Comparison of ENCODE assay signal across 29 mouse cellular contexts in genomic region chr8:65085680-65086079, GRCm38 (mm10). TPM values are rescaled to one million over a fixed set of nuclear protein-coding genes. Genes with fewer than 3 reads are reported as not detected.
A peak's percentile ranks its signal among the peaks of the same experiment; 100 is the strongest.
DNase-seq lines count a peak whose midpoint lies in the region; ATAC-seq and TF ChIP-seq lines count a peak whose summit lies in the region.
"Had no signal": no experiment of that assay in that cellular context is flagged by ENCODE, and none has a peak within 500 bp of the region (broad histone marks: within the 10 kb centered on the region; RNA-seq: fewer than 3 reads in every experiment).

No protein-coding gene starts in this region.

- H3K27me3 ChIP-seq in intestine, postnatal 0 days (replicated peaks; ENCODE audit: control insufficient read depth, insufficient read depth, low read length) = no peaks in the 10 kb centered on the region
- no peaks in the 10 kb centered on the region for H3K27me3 ChIP-seq in intestine, embryonic 15.5 days (replicated peaks)
- H3K27me3 ChIP-seq in lung, postnatal 0 days (replicated peaks; ENCODE audit: insufficient read depth, low read length) = no peaks in the 10 kb centered on the region
- no peaks in the 10 kb centered on the region for H3K27me3 ChIP-seq in MEL (ENCODE audit: control insufficient read depth in 1 of 2, insufficient read depth in 2 of 2, low read length in 2 of 2)
- H3K27me3 ChIP-seq: forebrain, embryonic 12.5 days; heart, embryonic 15.5 days had no signal

- TF ChIP-seq EP300 in lung, postnatal 0 days (IDR thresholded peaks at IDR 0.05) = no peak
- TF ChIP-seq EP300 in MEL (IDR thresholded peaks at IDR 0.05; ENCODE audit: low read depth in 1 of 2, low read length in 2 of 2) = no peak

- WGBS in intestine, postnatal 0 days = 72% methylated on average over 2 of the region's 2 CpGs
- 78% methylated on average over 2 of the region's 2 CpGs for WGBS in intestine, embryonic 15.5 days
- WGBS in lung, postnatal 0 days = 76% methylated on average over 2 of the region's 2 CpGs

- TF ChIP-seq RAD21 in MEL (IDR thresholded peaks at IDR 0.05; ENCODE audit: low read depth, low read length) = no peak

- no peaks in the 10 kb centered on the region for H3K4me1 ChIP-seq in intestine, postnatal 0 days (replicated peaks; ENCODE audit: control insufficient read depth, insufficient read depth, low read length)
- H3K4me1 ChIP-seq in intestine, embryonic 15.5 days (replicated peaks) = no peaks in the 10 kb centered on the region
- no peaks in the 10 kb centered on the region for H3K4me1 ChIP-seq in lung, postnatal 0 days (ENCODE audit: insufficient read depth, low read depth, low read length)
- H3K4me1 ChIP-seq in MEL (ENCODE audit: control insufficient read depth in 1 of 2, insufficient read depth in 2 of 2, low read length in 2 of 2) = no peaks in the 10 kb centered on the region
- H3K4me1 ChIP-seq: forebrain, embryonic 12.5 days had no signal

- H3K36me3 ChIP-seq in intestine, postnatal 0 days (ENCODE audit: control insufficient read depth, insufficient read depth) = no peaks in the 10 kb centered on the region
- no peaks in the 10 kb centered on the region for H3K36me3 ChIP-seq in intestine, embryonic 15.5 days
- H3K36me3 ChIP-seq in lung, postnatal 0 days (ENCODE audit: insufficient read depth, low read length) = no peaks in the 10 kb centered on the region
- no peaks in the 10 kb centered on the region for H3K36me3 ChIP-seq in MEL (ENCODE audit: control insufficient read depth in 1 of 2, insufficient read depth in 2 of 2, low read length in 2 of 2)
- H3K36me3 ChIP-seq: forebrain, embryonic 12.5 days; heart, embryonic 15.5 days had no signal

- H3K9ac ChIP-seq in intestine, postnatal 0 days (ENCODE audit: low read depth, low read length) = no peak overlapping the region
- no peak overlapping the region for H3K9ac ChIP-seq in intestine, embryonic 15.5 days
- no peak overlapping the region for H3K9ac ChIP-seq in lung, postnatal 0 days (replicated peaks; ENCODE audit: low read depth)
- no peak overlapping the region for H3K9ac ChIP-seq in MEL (ENCODE audit: control insufficient read depth, low read depth, low read length, poor library complexity, severe bottlenecking)
- H3K9ac ChIP-seq: forebrain, embryonic 12.5 days; heart, embryonic 15.5 days; lung, embryonic 14.5 days had no signal

- H3K27ac ChIP-seq in intestine, postnatal 0 days (ENCODE audit: low read depth, low read length) = no peak overlapping the region
- no peak overlapping the region for H3K27ac ChIP-seq in intestine, embryonic 15.5 days
- no peak overlapping the region for H3K27ac ChIP-seq in lung, postnatal 0 days (ENCODE audit: low read length)
- H3K27ac ChIP-seq in MEL (ENCODE audit: control insufficient read depth, low read depth, low read length) = no peak overlapping the region
- H3K27ac ChIP-seq: forebrain, embryonic 12.5 days; heart, adult 2 months; heart, embryonic 15.5 days; macrophage had no signal

- H3K79me2 ChIP-seq in MEL (ENCODE audit: control insufficient read depth, insufficient read depth, low read length, poor library complexity) = no peaks in the 10 kb centered on the region

- DNase-seq in lung, postnatal 0 days (ENCODE audit: low spot score) = no peak
- DNase-seq in lung, postnatal 36 days = no peak
- peak; percentile 2 for DNase-seq in MEL (ENCODE audit: low read depth, low spot score)
- DNase-seq in retina, postnatal 1 day = no peak
- no peak for DNase-seq in left cerebral cortex, adult 11 months (ENCODE audit: low spot score)
- DNase-seq: adrenal gland, postnatal 10 days; cerebellum, adult 11-12 months; gastrocnemius, postnatal 10 days; heart, adult 2 months; heart, postnatal 4 days; kidney, adult 8-10 months; kidney, postnatal 36 days; lung, embryonic 14.5 days; right cerebral cortex, postnatal 4 days had no signal

- no peak for ATAC-seq in intestine, postnatal 0 days
- ATAC-seq in intestine, embryonic 15.5 days = no peak
- ATAC-seq in lung, postnatal 0 days = no peak
- ATAC-seq: hindbrain, embryonic 16.5 days had no signal

- TF ChIP-seq CTCF in intestine, postnatal 0 days (IDR thresholded peaks at IDR 0.05; ENCODE audit: low read depth) = peak; percentile 40
- TF ChIP-seq CTCF in lung, postnatal 0 days (IDR thresholded peaks at IDR 0.05) = peak; percentile 24; the same call in 1 of the 2 replicates
- TF ChIP-seq CTCF in MEL (IDR thresholded peaks at IDR 0.05 in 2 of 3, conservative IDR thresholded peaks at IDR 0.05 in 1 of 3; ENCODE audit: control insufficient read depth in 1 of 3, insufficient read depth in 1 of 3, low read depth in 2 of 3, low read length in 3 of 3, poor library complexity in 1 of 3, severe bottlenecking in 1 of 3) = no peak; a peak in 1 of 6 replicates

- no peaks in the 10 kb centered on the region for H3K9me3 ChIP-seq in intestine, postnatal 0 days (ENCODE audit: control insufficient read depth)
- H3K9me3 ChIP-seq in intestine, embryonic 15.5 days = no peaks in the 10 kb centered on the region
- no peaks in the 10 kb centered on the region for H3K9me3 ChIP-seq in lung, postnatal 0 days (ENCODE audit: low read length)
- no peaks in the 10 kb centered on the region for H3K9me3 ChIP-seq in MEL (replicated peaks; ENCODE audit: insufficient read depth, low read length)
- H3K9me3 ChIP-seq: forebrain, embryonic 12.5 days; heart, embryonic 15.5 days had no signal

- H3K4me2 ChIP-seq in intestine, postnatal 0 days (replicated peaks; ENCODE audit: low read depth) = no peak overlapping the region
- no peak overlapping the region for H3K4me2 ChIP-seq in intestine, embryonic 15.5 days (replicated peaks)
- H3K4me2 ChIP-seq in lung, postnatal 0 days (replicated peaks; ENCODE audit: low read depth, low read length) = no peak overlapping the region
- H3K4me2 ChIP-seq: forebrain, embryonic 12.5 days; heart, embryonic 15.5 days; lung, embryonic 14.5 days; midbrain, embryonic 11.5 days had no signal

- no peak overlapping the region for H3K4me3 ChIP-seq in intestine, postnatal 0 days (ENCODE audit: low read depth, low read length)
- H3K4me3 ChIP-seq in intestine, embryonic 15.5 days (replicated peaks) = no peak overlapping the region
- H3K4me3 ChIP-seq in lung, postnatal 0 days (ENCODE audit: low read depth, low read length) = no peak overlapping the region
- H3K4me3 ChIP-seq in MEL (ENCODE audit: control insufficient read depth in 1 of 2, insufficient read depth in 1 of 2, low read depth in 2 of 2, low read length in 2 of 2) = no peak overlapping the region
- H3K4me3 ChIP-seq: forebrain, embryonic 12.5 days; heart, adult 2 months; heart, embryonic 15.5 days had no signal

- TF ChIP-seq POLR2A in MEL (IDR thresholded peaks at IDR 0.05; ENCODE audit: control insufficient read depth in 1 of 2, insufficient read depth in 1 of 2, low read depth in 1 of 2, low read length in 2 of 2, poor library complexity in 1 of 2) = no peak

TF ChIP-seq in MEL, 35 proteins besides CTCF, POLR2A, EP300 and RAD21:
- no peak for TF ChIP-seq ZMIZ1 (IDR thresholded peaks at IDR 0.05; ENCODE audit: low read depth, low read length)
- no peak for TF ChIP-seq ZC3H11A (IDR thresholded peaks at IDR 0.05; ENCODE audit: low read depth, low read length)
- TF ChIP-seq MEF2A (IDR thresholded peaks at IDR 0.05; ENCODE audit: extremely low read depth, insufficient replicate concordance, low read depth, low read length, poor library complexity, severe bottlenecking) = no peak
- no peak for TF ChIP-seq KAT2A (conservative IDR thresholded peaks at IDR 0.05; ENCODE audit: low read depth, low read length)
- TF ChIP-seq MYC (IDR thresholded peaks at IDR 0.05; ENCODE audit: low read depth, low read length) = no peak
- no peak for TF ChIP-seq CHD2 (IDR thresholded peaks at IDR 0.05; ENCODE audit: low read length)
- no peak for TF ChIP-seq TCF12 (IDR thresholded peaks at IDR 0.05; ENCODE audit: low read depth, low read length)
- no peak for TF ChIP-seq USF1 (IDR thresholded peaks at IDR 0.05; ENCODE audit: low read depth, low read length)
- TF ChIP-seq MAZ (IDR thresholded peaks at IDR 0.05; ENCODE audit: low read depth, low read length) = no peak
- TF ChIP-seq UBTF (IDR thresholded peaks at IDR 0.05; ENCODE audit: borderline replicate concordance, insufficient read depth, low read depth, low read length) = no peak
- TF ChIP-seq RCOR1 (IDR thresholded peaks at IDR 0.05; ENCODE audit: low read depth, low read length) = no peak
- TF ChIP-seq SIN3A (IDR thresholded peaks at IDR 0.05; ENCODE audit: low read length) = no peak
- TF ChIP-seq ZKSCAN1 (IDR thresholded peaks at IDR 0.05; ENCODE audit: low read depth, low read length) = no peak
- TF ChIP-seq BHLHE40 (IDR thresholded peaks at IDR 0.05; ENCODE audit: borderline replicate concordance, low read depth, low read length) = no peak
- no peak for TF ChIP-seq SMC3 (IDR thresholded peaks at IDR 0.05; ENCODE audit: low read depth, low read length)

RNA-seq across cellular contexts. Expression of gene Gm10663, which starts 10.8 kb away (rescaled TPM):
- not detected in 2 replicates for polyA plus RNA-seq in intestine, postnatal 0 days (2015; fragmentation: Nextera tagmentation; extraction: Ambion mirVana)
- polyA plus RNA-seq in intestine, embryonic 15.5 days (2015; fragmentation: Nextera tagmentation; extraction: Ambion mirVana) = not detected in 2 replicates
- not detected in 2 replicates for polyA plus RNA-seq in lung, postnatal 0 days (2015; fragmentation: Nextera tagmentation; extraction: Ambion mirVana)
- not detected in 2 replicates for total RNA-seq in MEL (2012; rRNA removed)
- polyA plus RNA-seq in MEL (2012; ENCODE audit: insufficient read depth in 1 of 2, insufficient read length in 2 of 2, low read depth in 1 of 2, low replicate concordance in 2 of 2, missing spikeins in 1 of 2) = not detected
- total RNA-seq: adrenal gland, postnatal 10 days; gastrocnemius, postnatal 10 days; heart, adult 2 months; heart, postnatal 4 days; layer of hippocampus, postnatal 25 days; left cerebral cortex, postnatal 25 days; monocyte, adult 5-6 weeks had no signal
- polyA plus RNA-seq: embryonic facial prominence, embryonic 11.5 days; forebrain, embryonic 12.5 days; heart, adult 2 months; heart, embryonic 15.5 days; hindbrain, embryonic 16.5 days; limb, embryonic 14.5 days; lung, embryonic 14.5 days; macrophage; midbrain, embryonic 11.5 days; neural tube, embryonic 11.5 days; stomach, embryonic 16.5 days; thymus, postnatal 0 days had no signal

RNA-seq across cellular contexts. Expression of gene BC030870, which starts 43.7 kb away (rescaled TPM):
- polyA plus RNA-seq in intestine, postnatal 0 days (2015; fragmentation: Nextera tagmentation; extraction: Ambion mirVana) = 39.0 and 41.7 TPM in 2 replicates
- polyA plus RNA-seq in intestine, embryonic 15.5 days (2015; fragmentation: Nextera tagmentation; extraction: Ambion mirVana) = 31.9 and 32.3 TPM in 2 replicates
- 4.3 and 5.8 TPM in 2 replicates for polyA plus RNA-seq in lung, postnatal 0 days (2015; fragmentation: Nextera tagmentation; extraction: Ambion mirVana)
- not detected in 2 replicates for total RNA-seq in MEL (2012; rRNA removed)
- polyA plus RNA-seq in MEL (2012; ENCODE audit: insufficient read depth in 1 of 2, insufficient read length in 2 of 2, low read depth in 1 of 2, low replicate concordance in 2 of 2, missing spikeins in 1 of 2) = not detected
- total RNA-seq: adrenal gland, postnatal 10 days; gastrocnemius, postnatal 10 days; heart, adult 2 months; heart, postnatal 4 days; layer of hippocampus, postnatal 25 days; left cerebral cortex, postnatal 25 days; monocyte, adult 5-6 weeks had no signal
- polyA plus RNA-seq: embryonic facial prominence, embryonic 11.5 days; forebrain, embryonic 12.5 days; heart, adult 2 months; heart, embryonic 15.5 days; hindbrain, embryonic 16.5 days; macrophage; midbrain, embryonic 11.5 days; neural tube, embryonic 11.5 days; thymus, postnatal 0 days had no signal

RNA-seq across cellular contexts. Expression of gene Apela, which starts 48.5 kb away (rescaled TPM):
- 0.72 and 1.1 TPM in 2 replicates for polyA plus RNA-seq in intestine, postnatal 0 days (2015; fragmentation: Nextera tagmentation; extraction: Ambion mirVana)
- polyA plus RNA-seq in intestine, embryonic 15.5 days (2015; fragmentation: Nextera tagmentation; extraction: Ambion mirVana) = 3.6 and 6.9 TPM in 2 replicates
- 0.58 and 0.77 TPM in 2 replicates for polyA plus RNA-seq in lung, postnatal 0 days (2015; fragmentation: Nextera tagmentation; extraction: Ambion mirVana)
- total RNA-seq in MEL (2012; rRNA removed) = not detected in 2 replicates
- not detected for polyA plus RNA-seq in MEL (2012; ENCODE audit: insufficient read depth in 1 of 2, insufficient read length in 2 of 2, low read depth in 1 of 2, low replicate concordance in 2 of 2, missing spikeins in 1 of 2)
- total RNA-seq: adrenal gland, postnatal 10 days; gastrocnemius, postnatal 10 days; heart, adult 2 months; left cerebral cortex, postnatal 25 days; monocyte, adult 5-6 weeks had no signal
- polyA plus RNA-seq: macrophage; thymus, postnatal 0 days had no signal

Comparison
In these comparisons a context has a peak if more than half of its experiments do, and no peak if none do; other contexts are left out.
1. CTCF ChIP-seq: peak in intestine, postnatal 0 days (single experiment) and lung, postnatal 0 days (single experiment); none in MEL (0 of 3).